Mouse (Mus musculus): ENCODE data around the gene Fam171a2.

The Fam171a2 gene

DNA sequence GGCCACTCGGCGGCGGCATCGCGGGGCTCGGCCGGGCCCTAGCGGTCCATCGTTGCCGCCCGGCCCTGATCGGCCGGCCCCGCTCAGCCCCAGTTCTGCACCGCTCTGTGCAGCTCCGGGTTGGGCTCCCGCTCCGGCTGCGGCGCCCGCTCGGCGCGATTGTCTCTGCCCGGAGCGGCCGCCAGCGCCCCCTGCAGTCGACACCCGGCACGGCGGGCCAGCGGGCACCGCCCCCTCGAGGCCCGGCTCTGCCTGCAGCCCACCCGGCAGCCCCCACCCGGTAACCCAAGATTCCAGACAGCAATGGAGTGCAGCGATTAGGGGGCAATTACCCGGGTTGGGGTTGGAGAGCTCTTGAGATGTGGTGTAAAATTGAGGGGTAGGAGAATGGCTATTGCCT is at the start of gene Fam171a2:
Gene Fam171a2, minus strand, starts transcription at position 186 of the 400 bp plus-strand sequence.
- DNase-seq (ENCODE audit: low spot score): peak; percentile 80

DNA sequence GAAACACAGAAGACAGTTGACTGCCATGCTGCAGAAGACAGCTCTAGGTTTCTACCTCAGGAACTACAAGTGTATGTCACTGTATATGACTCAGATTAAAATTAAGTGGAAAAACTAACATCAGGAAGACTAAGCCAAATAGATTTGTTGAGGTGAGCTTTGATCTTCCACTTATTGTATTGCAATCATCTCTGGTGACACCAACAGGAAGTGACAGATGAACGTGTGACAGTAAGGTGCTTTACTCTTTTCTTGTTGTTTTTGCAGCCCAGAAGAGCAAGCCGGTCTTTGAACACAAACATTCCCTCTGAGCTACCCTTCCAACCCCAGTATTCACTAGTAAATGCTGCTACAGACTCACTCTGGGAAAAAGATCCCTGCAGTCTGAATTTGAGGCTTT is 49.2 kb upstream of the Fam171a2 start:
- no peak for DNase-seq (ENCODE audit: low spot score)

DNA sequence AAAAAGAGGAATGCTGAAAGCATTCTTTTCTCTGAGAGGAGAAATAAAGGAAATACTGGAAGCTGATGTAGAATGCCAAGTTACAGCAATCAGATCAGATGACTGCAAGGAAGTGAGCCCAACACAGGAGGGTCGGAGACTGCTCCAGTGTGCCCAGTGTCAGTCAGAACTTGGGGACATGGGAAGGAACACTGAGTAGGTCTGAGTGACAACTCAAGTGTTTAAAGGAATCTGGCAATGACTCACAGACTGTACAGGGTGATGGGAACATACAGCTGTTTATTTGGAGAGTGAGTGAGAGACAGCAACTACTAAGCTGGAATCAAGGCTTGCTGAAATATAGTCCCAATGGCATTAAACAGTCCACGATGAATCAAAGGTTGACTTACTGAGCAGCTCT is 48.7 kb upstream of the Fam171a2 start:
- DNase-seq (ENCODE audit: low spot score): no peak

DNA sequence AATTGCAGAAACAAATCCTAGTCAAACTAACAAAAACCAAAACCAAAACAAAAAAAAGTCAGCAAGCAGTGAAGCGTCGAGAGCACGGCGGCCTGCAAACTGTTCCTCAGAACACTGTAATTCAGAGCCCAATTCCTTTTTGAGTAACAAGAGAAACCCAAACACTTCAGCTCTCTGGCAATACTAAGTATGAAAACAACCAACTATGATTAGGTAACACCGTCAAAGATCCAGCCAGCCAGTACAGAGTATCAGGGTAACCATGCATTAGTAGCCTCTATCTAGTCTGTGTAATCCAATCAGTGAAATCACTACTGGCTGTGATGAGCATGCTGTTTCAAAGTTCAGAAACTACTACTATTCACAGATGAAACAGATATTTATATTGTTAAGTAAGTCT is 48.3 kb upstream of the Fam171a2 start:
- no peak for DNase-seq (ENCODE audit: low spot score)

DNA sequence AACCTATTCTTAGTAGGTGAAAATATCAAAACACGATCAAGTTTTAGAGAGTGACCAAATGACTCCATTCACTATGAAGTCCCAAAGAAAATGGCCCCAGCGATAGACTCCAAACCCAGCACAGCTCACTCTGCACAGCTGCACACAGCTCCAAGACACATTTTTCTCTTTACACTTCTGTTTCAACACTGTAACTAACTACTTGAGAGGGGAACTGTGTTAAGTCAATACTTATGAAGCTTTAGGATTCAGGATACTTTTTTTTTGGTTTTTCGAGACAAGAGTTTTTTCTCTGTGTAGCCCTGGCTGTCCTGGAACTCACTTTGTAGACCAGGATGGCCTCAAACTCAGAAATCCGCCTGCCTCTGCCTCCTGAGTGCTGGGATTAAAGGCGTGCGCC is 47.6 kb upstream of the Fam171a2 start:
- DNase-seq (ENCODE audit: low spot score): no peak

DNA sequence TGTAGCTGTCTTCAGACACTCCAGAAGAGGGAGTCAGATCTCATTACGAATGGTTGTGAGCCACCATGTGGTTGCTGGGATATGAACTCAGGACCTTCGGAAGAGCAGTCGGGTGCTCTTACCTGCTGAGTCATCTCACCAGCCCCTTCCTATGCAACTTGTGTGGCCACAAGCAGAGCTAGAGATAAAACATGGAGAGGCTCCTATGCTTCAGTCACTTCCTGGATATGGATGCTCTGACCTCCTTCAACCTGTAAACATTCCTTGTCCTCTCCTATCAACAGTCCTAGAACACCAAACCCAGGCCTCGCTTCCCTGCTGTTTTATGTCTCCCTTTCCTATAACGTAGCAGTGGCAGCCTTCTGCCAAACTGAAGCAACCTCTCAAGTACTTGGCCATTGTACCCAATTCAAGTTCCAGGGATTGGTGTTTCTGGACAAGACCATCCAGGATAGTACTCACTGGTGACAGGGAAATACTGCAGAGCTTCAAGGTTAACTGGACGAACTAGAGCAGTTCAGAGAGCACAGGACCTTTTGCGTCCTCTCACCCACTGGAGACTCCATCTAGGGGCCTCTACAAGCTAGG is 46.7 kb upstream of the Fam171a2 start:
- no peak for DNase-seq (ENCODE audit: low spot score)

DNA sequence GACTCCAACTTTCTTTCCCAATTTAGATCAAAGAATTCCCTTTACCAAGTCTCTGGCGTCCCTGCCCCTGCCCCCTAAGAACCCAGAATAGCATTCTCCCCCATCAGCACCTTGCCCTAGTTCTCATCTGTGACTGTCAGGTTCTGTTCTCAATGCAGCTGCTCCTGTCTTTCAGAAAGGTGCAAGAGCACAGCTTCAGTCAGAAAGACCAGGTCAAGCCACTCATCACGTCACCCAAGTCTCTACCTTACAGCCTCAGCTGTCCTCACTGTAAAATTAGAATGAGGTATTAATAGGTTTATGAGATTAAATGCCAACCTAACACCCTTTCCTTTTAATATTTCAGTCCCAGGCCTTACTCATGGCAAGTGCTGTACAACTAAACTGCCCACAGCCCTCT is 45.8 kb upstream of the Fam171a2 start:
- no peak for DNase-seq (ENCODE audit: low spot score)

DNA sequence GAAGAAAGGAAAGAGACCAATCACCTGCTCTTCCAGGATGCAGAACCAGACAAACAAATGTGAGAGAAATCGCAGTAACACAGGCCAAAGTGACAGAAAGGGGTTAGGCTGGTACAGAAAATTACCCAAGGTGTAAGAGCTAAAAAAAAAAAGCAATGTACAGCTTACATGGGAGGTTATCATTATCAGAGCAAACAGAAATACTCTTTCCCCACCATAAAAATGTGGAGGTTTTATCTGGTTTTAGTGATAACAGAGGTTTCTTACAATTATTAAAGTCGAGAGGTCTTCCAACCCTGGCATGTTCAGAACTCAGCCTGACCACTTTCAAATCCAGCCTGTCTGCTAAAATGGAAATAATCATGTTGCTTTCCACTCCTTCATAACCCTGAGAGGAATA is 40.4 kb upstream of the Fam171a2 start:
- DNase-seq (ENCODE audit: low spot score): no peak

DNA sequence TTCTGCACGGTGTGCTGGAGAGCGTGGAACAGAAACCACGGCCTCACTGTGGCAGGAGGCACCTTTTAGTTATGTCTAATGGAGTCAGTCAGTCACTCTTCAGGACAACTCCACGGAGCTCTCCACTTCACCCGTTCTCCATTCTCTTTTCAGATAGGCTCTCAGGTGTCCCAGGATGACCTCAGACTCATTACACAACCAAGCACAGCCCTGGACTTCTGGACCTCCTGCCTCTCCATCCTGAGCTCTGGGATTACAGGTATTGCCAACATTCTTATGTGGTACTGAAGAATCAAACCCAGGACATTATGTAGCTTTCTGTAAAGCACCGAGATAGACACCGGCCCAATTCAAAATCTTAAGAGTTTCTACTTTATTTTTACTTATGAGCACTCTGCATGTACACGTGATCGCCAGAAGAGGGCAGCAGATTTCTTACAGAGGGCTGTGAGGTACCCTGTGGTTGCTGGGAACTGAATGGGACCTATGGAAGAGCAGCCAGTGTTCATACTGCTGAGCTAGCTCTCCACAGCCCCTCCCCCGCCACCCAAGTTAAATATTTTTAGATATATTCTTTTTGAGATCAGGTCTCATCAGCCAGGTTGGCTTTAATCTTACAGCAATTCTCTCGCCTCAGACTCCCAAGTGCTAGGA is 39.4 kb upstream of the Fam171a2 start:
- peak; percentile 76 for DNase-seq (ENCODE audit: low spot score)

DNA sequence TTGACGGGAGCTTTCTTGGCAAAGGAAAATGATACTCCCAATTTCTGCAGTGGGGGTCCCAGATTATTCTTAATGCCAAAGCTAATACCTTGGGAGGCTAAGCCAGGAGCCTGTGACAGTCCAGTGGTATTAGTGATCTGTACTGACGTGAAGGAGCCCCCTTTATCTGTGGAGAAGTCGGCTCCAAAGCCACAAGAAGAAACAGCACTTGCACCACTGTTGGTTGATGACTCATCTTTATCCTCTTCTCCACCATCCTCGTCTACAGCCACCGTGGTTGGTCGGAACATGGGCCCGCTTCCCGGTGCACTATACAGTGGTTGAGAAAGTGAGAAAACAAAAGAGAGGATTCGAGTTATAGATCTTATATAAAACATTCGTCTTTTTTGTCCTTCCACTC is 34.3 kb upstream of the Fam171a2 start:
- DNase-seq (ENCODE audit: low spot score): no peak

DNA sequence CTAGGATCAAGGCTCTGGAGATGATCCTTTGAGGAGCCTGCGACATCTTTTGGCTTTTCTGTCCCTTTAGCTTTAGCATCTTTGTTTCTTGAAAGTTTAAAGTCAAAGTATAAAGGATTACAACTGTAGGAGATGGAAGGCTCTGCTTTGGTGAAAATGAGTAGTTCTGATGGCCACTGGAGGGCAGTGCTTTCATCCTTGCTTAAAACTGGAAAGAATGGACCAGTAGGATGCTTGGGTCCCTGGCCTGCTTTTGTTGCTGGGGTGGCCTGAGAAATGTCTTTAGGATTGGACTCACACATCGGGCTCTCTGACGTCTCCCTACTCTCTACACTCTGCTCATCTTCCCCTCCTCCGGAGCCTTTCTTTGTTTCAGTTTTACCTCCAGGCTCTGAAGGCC is 33.4 kb upstream of the Fam171a2 start:
- no peak for DNase-seq (ENCODE audit: low spot score)

DNA sequence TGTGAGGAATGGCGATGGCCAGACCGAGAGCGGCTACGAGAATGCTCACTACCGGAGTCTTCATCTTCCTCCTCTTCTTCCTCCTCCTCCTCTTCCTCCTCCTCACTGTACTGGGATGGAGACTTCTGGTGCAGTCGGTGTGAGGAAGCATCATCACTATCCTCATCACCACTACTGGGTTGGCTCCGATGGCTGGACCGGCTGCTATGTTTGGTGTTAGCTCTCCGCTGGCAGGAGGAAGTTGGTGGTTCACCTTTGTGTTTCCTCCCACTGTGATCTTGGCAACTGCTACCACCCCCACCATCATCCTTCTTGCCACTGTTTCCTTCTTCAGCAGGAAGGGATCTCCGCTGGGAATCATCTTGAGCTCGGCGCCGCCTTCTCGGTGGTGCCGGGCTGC is 32.6 kb upstream of the Fam171a2 start:
- no peak for DNase-seq (ENCODE audit: low spot score)

DNA sequence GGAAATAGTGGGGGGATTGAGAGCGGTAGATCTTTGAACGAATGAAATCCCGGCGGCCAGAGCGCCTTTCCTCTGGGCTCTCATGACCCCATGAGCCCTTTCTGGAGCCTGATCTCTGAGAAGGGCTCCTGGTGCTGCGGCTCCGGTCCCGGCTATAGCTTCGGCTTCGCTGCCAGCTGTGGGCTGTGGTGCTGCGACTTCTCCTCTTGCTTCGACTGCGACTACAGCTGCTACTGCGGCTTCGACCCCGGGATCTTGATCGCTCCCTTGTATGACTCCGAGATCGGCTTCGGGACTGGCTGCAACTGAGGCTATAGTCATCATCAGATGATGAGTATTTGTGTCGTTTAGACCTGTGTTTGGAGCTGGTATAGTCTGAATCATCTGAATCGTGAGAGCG is 32.1 kb upstream of the Fam171a2 start:
- no peak for DNase-seq (ENCODE audit: low spot score)

DNA sequence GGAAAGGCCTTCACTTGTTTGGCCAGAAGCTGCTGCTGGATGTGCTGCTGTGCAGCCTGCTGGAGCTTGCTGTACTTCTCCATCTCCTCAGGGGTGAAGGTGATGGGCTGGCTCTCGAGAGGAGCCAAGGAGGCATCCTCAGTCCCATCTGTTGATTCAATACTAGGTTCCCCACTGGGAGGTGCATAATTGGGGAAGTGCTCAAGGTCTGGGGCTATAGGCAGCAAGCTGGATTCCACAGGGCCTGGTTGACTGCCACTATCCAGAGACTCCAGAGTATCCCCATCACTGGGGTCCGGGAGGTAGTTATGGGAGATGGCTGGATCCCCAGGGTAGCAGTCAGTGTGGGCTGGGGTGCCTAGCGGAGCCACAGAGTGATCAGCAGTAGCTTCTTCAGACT is 31.2 kb upstream of the Fam171a2 start:
- no peak for DNase-seq (ENCODE audit: low spot score)

DNA sequence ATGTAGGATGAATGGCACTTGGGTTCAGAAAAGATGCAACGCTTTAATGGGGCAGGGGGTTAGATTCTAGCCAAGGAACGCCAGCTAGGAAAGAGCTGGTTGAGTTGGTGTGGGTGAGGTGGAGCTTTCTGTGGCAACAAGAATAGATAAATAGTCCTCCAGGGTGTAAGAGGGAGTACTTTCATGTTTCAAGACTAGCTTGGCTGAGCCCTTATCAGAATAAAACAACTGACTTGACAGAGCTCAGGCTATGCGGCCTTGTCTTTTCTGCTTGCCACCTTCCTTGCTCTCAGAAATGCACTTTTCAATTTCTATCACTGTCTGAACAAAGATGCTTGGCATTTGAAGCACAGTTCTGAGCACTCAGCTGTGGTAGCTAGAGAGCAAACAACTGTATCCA is 27.5 kb upstream of the Fam171a2 start:
- no peak for DNase-seq (ENCODE audit: low spot score)

DNA sequence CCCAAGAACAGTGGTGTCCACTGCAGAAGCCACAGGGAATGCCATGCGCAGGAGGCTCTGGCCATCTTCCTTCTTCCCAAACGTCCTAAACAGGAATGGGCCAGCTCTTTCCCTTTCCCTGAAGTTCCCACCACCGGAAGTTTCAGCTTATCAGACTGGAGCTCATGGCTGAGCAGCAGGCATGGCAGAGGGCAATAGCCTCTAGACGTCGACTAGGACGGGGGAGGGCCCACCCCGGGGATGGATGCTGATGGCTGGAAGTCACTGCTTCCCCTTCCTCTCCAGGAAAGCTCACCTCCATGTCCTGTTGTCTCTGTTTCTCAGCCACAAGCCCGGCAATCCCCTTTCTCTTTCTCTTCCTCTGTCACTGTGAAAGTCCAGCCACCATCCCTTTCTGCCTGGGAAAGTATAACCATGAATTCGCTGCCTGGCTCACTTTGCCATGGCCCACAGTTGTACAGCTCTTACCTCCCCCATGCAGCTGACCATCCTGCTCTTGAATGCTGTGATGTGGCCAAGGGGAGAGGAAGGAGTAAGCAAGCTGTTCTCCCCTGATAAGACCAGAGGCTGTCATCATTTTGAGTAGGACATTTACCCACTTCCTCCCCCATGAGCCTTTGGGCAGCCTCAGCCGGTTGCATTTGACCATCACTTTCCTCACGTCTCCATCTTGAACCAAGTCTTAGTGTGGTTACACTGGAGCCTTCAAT is 22.3 kb upstream of the Fam171a2 start, which contains the start of gene Itga2b:
Gene Itga2b, minus strand, starts transcription at position 475 of the 710 bp plus-strand sequence.
- no peak for DNase-seq (ENCODE audit: low spot score)

DNA sequence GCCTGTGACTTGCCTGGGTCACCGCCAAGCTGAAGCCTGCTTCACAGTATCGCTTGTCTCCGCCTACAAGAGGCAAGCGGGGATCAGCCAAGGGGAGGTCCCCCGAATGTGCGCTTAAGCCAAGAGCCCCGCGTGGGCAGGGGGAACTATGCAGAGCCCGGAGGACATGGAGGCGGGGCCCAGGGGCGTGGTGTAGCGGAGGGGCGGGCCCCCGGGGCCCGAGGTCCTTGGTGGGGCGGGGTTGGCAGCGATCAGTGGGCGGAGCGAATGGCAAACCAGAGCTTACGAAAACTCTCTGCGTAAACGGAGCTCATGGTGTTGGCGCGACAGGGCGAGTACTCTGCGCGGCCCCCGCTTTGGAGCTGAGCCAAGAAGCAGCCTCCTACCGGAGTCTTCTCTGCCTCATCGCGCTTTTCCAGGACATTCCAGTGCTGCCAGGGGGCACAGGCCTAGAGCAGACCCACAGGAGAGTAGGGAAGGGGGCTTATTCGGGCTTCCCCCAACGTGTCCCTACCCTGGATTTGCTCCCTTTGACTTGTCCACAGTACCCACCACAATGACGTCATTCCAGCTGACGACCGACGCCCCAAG is 19.7 kb upstream of the Fam171a2 start:
- peak; percentile 94 for DNase-seq (ENCODE audit: low spot score)

DNA sequence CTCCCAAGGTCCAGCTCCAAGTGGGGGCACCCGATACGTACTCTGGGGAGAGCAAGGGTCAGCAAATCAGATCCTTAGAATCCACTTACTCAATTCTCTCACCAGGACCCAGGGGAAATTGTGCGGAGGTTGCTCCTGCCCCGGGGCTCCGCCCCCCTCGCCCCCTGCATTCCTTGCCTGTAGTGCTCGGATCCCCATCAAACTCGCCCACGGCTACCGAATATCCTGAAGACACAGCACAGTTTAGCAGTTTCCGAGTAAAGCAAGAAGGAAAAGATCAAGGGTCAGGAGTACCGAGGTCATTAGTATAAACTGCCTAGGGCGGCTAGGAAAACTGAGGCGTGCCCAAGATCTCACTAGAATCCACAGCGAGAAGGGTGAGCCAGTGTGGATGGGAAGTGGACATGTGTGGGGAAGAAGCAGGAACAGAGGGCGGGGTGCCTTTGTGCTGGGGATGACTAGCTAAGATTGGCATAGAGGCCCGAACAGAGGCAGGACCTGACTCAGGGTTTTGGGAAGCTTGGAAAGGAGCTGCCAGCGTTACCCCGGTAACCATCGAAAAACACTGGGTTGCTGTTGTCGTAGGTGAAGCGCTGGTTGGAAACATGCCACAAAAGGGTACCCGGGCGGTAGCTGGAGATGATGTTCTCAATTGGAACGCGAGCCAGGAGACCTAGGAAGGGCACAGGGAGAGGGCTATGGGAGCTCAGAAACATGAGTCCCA is 18.4 kb upstream of the Fam171a2 start:
- DNase-seq (ENCODE audit: low spot score): peak; percentile 93

DNA sequence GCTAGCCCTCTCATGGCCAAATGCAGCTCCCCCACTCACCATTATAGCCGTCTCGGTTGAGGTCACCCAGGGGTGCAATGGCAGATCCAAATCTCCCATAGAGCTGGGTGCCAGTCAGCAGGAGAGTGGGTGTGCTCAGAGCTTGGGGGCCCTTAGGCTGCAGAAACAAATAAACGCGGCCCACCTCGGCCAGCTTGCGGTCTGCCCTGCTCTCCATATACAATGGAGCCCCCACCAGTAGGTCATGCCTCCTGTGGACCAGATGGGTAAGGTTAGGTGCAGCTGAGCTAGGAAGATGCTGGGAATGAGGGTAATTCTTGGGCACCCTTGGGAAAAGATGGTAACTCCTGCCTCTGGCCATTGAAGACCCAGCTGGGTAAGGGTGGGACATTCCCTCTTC is 17.4 kb upstream of the Fam171a2 start:
- no peak for DNase-seq (ENCODE audit: low spot score)

DNA sequence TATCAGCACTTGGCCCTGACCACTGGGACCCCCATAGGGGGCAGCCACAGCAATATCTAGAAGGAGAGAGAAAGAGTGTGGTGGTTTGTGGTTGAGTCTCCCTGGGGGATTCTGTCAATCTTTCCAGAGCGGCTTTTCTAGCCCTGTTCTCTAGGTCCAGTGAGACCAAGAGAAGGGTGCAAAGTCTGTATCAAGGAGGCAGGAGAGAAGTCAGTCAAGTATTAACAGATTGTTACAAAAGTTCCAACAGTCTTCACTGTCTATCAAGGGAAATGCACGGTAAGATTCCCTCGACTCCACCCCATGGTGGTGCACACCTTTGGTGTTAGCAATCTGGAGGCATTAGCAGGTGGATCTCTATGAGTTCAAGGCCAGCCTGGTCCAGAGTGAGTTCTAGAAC is 14.3 kb upstream of the Fam171a2 start:
- DNase-seq (ENCODE audit: low spot score): no peak

DNA sequence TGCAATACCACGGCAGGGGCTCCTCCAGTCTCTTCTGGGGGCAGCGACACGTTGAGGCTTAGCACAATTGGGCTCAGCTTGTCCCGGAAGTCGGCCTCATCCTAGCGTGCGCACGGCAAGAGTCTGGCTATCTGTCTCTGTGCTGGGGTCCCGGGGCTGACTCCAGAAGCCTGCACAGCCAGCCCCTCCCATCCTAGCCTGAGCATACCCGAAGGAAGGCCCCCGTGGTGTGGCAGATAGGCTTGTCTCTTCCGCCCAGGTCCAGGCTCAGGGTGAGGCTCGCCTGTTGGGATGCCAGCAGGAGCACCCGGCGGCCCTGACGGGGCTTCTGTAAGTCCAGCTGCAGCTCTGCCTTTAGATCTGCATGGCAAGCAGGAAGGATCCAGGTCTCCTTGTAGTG is 13.1 kb upstream of the Fam171a2 start:
- DNase-seq (ENCODE audit: low spot score): no peak

DNA sequence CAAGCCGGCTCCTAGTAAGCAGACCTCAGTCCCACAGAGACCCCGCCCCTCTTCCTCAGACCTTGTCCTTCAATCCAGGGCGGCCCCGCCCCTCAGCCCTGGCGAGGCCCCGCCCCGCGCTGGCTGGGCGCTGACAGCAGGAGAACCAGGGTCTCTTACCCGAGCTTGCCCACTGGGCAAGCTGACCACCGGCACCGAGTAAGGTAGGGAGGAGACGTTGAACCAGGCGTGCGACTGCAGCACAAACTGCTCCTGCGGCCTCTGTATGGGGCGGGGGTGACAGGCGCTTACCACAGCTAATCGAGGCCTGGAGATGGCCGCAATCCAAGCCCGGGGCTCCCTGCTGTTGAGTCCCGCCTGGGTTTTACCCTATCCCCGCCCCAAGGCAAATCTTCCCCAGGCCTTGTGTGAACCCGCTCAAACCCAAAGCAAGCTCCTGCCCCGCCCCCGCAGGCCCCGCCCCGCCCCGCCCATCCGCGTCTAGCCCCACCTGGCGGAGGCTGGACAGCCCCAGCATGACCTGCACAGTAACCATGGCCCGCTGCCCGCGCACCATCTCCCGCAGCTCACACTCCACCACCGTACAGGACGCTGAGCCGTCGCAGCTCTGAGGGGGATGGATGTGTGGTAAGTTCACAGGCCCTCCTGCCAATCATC is 8.4 kb upstream of the Fam171a2 start:
- peak; percentile 89 for DNase-seq (ENCODE audit: low spot score)

Data from MN1 (cell line).